Mouse (Mus musculus): ENCODE results near the gene Zfp536.
"Not testable (repeated sequence)": the region's sequence is repeated elsewhere in the genome, so short reads cannot be mapped to it uniquely, and the experiment has no call there.

The Zfp536 gene

DNA sequence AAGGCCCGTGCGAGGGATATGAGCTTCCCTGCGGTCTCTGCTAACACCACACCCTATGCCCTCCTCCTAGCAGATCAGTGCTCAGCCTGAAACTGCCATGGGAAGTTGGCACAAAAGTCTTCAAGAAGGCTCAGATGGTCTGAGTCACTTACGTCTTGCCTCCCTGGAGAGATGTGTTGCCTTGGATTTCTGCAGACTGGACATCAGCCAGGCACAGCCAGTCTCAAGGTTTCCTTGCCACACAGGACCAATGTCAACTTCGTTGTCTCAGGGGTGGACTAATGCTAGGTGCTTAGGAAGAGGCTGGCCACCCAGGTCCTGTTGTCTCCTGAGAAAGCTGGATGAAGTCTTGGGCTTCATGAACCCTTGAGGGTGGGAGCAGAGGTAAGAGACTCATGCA, 14.6 kb downstream of the Zfp536 start:
- DNase-seq (ENCODE audit: low spot score), result no peak

DNA sequence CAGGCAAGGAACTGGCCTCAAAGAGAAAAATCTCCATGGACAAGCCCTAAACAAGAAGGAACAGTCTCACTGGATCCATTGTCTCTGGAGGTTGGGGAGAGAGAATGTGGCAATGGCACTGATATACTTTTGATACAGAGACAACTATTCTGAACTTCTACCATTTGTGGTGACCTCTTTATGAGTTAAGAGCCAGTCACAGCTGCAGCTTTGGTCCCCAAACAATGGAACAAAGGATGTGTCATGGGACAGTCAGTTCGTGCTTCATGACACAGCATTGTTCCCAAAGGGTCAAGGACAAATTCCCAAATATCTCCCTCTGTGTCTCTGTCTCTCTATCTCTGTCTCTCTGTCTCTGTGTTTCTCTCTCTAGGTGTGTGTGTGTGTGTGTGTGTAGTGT, 20.4 kb downstream of the Zfp536 start:
- no peak for DNase-seq (ENCODE audit: low spot score)

DNA sequence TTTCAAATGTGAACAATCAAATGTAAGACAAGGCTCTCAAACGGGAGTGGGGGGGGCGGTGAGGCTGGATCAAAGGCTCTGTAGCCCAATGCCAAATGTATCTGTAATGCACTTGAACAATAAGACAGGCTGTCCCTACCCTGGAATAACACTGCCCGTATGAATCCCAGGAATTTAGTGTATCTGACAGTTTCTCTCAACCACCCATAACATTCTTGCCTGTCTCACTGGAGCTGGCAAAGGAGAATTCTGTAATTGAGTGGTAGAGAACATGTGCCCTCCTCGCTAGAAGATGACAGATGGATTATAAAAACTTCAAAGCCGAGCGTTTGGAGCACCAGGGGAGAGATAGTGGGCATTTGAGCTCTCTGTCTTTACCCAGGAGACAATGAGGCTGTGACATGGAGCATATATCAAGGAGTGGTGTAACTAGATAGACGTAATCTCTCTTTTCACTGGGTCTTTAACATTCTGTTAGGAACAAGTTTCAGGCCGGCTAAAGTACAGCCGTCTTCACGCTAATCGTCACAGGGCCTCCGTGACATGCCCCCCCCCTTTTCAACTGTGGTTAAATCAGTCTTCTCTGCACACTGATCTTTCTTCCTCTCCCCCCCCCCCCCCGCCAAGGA, 27.2 kb downstream of the Zfp536 start:
- no peak for DNase-seq (ENCODE audit: low spot score)

DNA sequence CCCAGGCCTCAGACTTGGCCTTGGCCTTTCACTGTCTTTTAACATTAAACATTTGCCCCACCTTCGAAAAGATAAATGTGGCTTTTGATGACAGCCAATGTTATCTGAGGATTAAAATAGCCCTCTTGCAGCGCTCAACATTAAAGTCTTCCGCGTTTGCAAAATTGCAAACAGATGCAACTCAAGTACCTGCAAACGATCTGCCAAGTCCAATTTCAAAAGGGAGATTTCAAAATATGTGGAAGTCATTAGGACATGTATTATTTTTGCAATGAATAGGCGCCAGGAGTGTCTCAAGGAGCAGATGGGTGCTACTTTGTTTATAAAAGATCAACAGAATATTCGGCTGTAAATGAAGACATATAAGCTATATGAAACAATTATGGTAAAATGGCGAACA, 30.1 kb downstream of the Zfp536 start:
- DNase-seq (ENCODE audit: low spot score), result no peak

DNA sequence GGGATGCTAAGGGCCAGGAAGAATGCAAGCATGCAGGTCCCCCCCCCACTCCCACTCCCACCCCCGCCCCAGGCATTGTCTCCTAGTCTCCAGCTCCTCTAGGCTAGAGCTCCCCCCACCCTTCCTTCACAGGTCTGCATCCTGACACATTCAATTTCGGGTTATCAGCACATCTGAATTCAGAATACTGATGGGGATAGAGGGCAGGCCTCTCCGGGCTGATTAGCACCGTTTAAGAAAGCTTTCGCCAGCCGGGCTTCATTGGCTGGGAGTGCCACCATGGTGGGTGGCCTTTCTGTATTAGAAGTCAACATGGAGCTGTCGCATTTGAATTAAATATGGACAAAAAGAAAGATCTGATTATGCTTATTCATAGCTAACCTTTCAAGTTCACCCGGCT, 36.2 kb downstream of the Zfp536 start:
- no peak for DNase-seq (ENCODE audit: low spot score)

DNA sequence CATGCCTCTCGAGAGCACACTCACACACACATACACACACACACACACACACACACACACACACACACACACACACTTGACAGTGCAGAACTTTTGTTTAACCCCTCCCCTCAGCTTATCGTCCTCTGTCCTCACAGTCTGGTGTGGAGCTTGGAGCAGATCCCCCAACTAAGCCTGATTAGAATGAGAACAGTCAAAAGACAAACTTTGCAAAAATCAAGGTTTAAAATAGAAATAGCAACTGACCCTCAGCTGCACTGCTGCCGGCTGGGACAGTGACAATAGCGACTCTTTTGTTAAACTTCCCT, 37.1 kb downstream of the Zfp536 start:
- DNase-seq (ENCODE audit: low spot score), result no peak

DNA sequence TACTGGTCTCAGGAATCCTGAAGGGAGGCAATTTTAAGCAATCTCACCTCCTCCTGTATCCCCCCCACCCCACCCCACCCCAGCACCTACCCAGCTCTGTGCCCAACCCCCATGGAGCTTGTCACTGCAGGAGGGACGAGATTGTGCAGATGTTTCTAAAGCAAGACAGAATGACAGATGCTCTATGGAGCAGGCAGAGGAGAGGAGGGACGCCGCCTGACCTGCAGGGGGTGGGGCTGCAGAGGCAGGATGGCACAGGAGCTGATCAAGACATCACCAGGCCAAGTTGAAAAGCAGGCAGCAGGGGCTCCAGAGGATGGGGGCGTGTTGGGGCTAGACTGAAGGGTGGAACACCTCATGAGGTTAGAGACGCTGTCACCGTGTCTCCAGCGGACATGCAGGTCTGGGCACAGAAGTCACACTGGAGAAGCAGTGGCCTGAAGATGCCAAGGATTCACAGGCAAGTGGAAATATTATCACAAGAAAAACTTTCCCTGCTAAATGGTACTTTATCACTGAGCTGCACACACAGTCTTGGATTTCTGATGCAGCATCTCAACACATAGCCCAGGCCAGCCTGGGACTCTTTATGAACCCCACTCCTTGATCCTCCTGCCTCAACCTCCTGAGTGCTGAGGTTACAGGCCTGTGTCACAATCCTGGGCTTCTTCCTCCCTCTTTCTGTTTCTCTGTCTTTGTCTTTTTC, 37.6 kb downstream of the Zfp536 start:
- DNase-seq (ENCODE audit: low spot score), result no peak

DNA sequence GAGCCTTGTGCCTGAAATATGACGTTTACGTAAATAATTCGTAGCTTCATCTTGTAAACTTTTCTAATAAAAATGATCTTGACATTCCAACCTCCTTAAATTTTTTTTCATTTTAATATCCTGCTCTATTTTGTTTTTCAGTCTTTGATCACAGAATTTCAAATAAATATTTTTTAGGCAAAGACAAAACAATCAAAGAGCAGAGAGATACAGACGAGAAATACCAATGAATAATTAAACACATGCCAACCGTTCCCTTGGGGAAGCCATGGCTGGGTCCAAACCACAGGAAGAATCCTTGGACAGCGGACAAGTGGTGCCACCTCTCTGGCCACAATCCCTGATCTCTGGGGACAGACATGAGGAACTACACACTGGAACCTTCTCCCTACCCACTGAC, 38.3 kb downstream of the Zfp536 start:
- DNase-seq (ENCODE audit: low spot score), result no peak

DNA sequence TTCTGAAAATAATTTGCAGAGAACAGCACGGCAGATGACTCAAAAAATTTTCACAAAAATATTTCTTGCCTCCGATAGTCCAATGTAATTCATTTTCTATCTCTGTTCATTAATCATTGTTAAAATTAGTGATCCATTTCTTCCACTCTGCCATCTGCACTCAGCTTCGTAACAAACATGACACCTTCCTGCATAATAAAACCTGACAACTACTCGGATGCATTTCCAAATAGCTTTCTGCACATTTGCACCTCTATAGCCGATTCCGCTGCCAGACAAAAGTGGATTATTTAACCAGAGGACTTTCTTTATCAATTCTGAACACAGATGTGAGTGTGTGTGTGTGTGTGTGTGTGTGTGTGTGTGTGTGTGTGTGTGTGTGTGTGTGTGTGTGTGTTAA, 38.9 kb downstream of the Zfp536 start:
- no peak for DNase-seq (ENCODE audit: low spot score)

DNA sequence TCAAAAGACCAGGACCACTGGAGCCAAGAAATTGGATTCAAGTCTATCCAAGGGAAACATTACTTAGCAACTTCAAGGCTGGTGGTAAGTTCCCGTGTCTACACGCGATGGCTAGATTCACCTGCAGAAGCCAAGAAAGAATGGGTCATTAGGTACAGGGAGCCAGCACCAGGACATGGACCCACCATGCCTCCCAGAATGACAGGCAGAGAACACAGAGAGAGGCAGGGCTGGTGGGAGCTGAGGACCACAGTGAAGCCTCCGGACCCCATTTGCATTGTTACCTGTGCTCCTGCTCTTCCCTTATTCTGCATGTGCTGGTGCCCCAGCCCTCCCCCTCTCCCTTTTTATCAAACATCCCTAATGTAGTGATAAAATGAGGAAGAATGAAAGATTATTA, 39.4 kb downstream of the Zfp536 start:
- no peak for DNase-seq (ENCODE audit: low spot score)

DNA sequence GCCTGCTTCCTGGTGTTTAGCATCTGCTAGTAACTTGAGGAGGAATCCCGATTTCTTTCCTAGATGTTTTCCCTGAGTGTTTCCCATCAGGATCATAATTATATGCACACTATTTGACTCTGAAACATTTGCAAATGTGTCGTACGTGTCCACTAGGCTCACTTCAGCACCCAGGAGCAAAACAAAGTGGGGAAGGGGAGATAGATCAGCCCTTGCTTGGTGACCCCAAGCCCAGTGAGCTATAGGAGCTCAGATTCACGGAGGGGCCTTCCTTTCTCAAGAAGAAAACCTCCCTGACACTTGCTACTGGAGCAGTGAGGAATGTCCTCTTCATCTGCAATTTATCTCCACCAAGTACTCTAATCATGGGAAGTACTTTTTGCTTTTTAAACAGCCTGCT, 40.7 kb downstream of the Zfp536 start:
- DNase-seq (ENCODE audit: low spot score), result no peak

DNA sequence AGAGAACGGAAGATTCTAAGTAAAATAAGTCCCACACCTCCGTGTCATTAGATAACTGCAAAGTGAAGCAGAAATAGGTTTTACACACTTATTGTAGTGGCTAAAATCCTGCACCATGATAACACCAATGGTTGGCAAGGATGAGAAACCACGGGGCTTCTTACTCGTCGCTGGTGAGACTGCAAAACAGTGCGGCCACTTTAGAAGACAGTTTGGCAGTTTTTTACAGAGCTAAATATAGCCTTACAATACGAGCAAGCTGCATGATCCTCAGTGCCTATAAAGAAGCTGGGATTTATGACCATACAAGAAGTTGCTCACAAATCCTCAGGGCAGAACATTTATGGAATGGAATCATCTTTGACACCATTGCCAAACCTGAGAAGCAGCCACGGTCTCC, 45.7 kb downstream of the Zfp536 start:
- DNase-seq (ENCODE audit: low spot score), result no peak

DNA sequence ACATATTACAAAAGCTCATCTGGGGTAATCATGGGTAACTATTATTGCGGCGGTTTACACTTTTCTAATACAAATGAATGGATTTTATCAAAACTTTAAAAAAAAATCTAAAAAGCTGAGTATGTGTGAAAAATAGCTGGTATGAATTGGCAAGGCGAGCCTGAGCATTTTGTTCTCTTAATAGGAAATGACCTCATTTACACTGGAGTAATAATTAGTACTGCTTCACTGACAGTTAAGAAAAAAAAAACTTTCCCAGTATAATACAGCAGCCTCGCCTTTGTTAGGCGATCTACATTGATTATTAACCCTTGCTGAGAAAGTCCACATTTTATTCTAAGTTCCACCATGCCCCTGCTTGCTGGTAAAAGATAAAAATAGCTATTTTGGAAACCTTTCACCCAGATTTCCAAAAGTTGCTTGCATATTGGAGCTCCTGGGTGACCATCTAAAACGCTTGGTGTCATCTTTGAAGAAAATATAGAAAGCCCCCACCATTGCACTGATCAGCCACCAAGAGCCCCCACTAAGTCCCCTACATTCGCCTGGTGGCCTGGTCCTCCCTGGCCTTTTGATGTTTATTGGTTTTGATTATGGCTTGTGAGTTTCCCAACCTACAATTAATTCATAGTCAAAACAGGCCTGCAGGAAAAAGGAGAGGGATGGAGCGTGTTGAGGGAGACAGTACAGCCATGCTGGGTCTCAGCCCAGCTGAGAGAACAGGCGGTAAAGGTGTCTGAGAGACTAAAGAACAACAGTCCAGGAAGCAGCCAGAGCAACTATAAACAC, 49.2 kb downstream of the Zfp536 start:
- no peak for DNase-seq (ENCODE audit: low spot score)

DNA sequence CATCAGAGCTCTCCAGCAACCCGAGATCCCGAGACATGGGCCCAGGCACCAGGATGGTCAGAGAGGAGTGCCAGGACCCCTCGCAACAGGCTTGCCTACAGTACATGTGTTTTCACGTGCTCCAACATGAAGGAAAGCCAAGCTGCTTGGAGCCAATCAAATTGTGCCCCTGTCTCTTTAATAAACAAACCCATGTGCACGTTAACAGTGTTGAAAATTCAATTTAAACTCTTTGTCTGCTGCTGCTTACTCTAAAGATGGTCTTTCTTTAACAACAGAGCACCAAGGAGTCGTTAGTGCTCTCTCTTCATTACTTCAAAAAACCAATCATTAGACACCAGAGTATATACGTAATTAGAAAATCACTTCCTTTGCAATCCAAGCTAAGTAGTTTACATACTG, 50.2 kb downstream of the Zfp536 start:
- DNase-seq (ENCODE audit: low spot score), result no peak

DNA sequence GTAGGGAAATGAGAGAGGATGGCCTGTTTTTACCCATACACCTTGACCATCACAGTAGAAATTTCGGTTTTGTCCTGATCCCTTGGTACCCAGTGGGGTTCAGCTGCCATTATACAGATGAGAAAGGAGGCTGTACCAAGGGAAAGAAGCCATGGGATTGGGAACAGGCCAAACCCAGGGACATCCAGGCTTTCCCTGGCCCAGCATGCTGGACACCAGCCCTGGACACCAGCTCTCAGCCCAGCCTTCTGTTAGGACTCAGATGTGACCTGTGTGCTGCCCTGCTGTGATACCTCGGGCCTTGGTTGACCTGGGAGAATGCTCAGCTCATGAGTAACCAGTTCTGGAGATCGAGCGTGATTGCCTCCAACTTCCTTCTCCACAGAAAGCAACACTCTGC, 51.8 kb downstream of the Zfp536 start:
- DNase-seq (ENCODE audit: low spot score), result no peak

DNA sequence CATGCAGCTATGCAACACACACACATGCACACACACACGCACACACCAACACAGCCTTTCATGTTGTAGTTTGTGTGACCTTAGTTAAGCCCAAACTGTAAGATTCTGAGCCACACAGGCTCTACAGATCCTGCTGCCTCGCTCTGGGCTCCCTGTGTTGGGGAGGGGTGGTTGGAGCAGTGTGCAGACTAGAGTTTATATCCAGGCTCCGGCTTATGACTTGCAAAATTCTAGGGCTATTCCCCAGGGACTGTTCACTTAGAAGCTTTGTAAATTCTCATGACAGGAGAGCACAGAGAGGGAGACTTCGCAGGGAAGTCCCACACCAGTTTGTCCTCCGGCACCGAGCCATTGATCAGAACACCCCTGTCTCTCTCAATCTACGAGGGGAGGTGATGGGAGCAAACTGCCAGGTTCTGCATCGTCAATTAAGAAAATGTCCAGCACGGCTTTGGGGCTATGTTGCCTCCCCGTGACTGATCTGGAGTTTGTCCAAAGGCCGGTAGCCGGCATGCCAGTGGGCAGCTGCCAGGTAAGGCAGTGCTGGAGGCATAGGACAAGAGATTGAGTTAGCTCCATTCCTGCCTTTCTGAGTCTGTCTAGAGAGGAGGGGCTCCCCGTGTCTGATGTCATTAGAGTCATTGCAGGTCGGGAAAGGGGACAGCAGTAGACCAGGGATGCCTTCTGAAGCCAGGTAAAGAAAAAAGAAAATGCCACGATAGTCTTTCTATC, 54.6 kb downstream of the Zfp536 start:
- DNase-seq (ENCODE audit: low spot score), result no peak

DNA sequence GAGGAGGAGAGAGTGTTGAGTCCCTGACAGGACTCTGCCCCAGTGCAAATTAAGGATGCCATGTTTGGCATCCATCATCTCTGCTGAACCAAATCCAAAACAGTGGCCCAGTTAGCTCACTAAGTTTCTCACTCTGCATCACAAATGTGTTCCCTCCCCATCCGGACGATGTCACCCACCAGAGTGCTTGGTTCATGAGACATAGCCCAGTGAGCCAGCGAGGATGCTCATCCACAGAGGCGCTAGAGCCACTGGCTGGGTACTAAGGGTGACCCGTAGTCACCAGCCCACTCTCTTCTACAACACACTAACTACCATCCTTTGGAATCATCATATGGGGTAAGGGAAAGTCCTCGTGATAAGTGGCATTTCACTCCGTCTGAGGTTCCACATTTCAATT, 56.4 kb downstream of the Zfp536 start:
- DNase-seq (ENCODE audit: low spot score), result no peak

DNA sequence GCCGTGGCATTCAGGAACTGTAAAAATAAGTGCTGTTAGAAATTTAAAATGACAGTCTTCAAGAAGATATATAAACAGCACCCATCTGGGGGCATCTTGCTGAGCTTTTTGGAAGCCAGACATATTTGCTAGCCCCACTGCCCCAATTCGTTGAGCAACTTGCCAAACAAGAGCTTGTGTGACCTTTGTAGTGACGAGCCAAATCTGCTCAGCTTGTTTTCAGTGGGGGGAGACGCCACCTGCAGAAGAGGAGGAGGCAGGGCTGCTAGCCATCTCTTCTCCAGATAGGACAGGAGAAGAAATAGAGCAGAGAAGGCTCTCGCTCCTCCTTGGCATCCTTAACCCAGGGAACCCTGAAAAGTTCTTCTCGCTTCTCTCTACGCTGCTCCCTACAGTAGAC, 56.8 kb downstream of the Zfp536 start:
- no peak for DNase-seq (ENCODE audit: low spot score)

DNA sequence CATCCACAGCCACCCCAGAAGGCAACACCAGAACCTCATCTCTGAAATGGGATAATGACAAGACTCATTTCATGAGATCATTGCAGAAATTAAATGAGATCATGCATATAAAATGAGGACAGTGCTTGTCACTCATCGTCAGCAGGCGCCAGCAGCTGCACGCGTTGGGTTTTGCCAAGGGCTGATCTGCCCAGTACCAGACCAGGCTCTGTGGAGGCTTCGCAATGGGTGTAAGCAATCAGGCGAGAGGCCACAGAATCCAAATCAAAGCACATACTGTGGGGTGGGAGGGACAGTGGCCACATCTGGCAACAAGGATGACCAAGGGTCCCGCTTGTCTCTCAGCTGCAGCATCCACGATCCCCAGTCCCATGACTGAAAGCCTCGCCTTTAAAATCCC, 69.0 kb downstream of the Zfp536 start:
- no peak for DNase-seq (ENCODE audit: low spot score)

DNA sequence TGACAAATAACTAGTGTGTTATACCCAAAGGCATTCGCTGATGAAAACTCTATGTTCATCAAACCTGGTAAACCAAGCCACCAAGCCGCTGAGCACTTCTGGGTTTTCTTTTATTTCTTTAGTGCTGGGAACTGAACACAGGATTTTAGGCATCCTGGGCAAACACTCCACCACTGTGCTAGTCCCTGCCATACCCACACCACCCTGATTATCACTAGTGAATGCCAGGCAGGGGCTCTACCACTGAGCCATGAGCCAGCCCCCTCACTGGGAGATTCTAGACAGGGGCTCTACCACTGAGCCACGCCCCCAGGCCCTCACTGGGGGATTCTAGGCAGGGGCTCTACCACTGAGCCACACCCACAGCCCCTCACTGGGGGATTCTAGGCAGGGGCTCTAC, 76.1 kb downstream of the Zfp536 start:
- DNase-seq (ENCODE audit: low spot score), result not testable (repeated sequence)

DNA sequence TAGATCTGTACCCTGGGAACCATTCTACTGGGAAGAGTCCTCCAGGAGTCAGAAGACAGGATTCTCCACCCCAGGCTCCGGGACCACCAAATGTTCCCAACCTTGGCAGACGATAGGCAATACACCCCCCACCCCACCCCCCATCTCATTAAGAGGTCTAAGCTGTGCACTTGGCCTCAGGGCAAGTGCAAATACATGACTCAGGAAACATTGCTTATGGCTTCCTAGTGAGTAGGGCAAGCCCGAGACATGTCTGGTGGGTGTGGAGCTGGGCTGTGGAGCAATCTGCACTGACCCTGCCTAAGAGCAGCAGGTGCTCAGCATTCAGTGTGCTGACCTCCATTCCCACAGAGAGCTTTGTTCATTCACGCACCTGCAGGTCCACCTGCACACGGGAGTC, 78.4 kb downstream of the Zfp536 start:
- no peak for DNase-seq (ENCODE audit: low spot score)

DNA sequence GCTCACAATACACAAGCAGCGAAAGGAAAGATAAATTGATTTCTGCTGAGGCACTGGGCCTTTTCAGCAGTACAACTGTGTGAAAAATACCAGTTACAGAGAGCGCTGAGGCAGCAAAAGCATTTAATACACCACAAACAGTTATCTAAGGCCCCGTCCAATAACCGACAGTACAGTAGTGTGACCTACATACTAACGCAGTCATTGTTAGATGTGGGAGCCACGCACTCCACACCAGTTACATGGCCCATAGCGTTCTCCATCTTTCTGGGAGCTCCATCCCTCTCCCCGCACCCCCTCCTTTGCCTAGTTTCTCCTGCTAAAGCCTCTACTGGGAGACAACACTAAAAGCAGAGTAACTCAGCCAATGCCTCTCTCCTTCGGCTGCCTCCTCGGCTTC, 82.8 kb downstream of the Zfp536 start:
- no peak for DNase-seq (ENCODE audit: low spot score)
